Mouse (Mus musculus) small intestine, adult 2 months (tissue): ENCODE results near the gene Fzr1.

Source experiments
- CTCF ChIP-seq: fragments of 200-500 bp; IDR thresholded peaks from 2 replicates; pipeline ENCODE4 v1.5.1; 2012; ENCODE audit warnings: low read depth, mild to moderate bottlenecking, control low read depth, inconsistent platforms, low read length, moderate library complexity, mixed read lengths; ENCODE audit not compliant: insufficient replicate concordance, insufficient read length; ENCODE audit errors: extremely low read depth
- POLR2A ChIP-seq: fragments of 200-500 bp; IDR thresholded peaks from 2 replicates; pipeline ENCODE4 v1.6.1; 2012; ENCODE audit warnings: low read depth, mild to moderate bottlenecking, control low read depth, inconsistent platforms, low read length, moderate library complexity

GRCm38 (mm10) chr10:81399296-81399695, 21.0 kb upstream of the Fzr1 start:
- TF ChIP-seq CTCF: no peak
- TF ChIP-seq POLR2A: no peak
